10 mouse cellular contexts compared by ENCODE assay signal in the genomic region with DNA sequence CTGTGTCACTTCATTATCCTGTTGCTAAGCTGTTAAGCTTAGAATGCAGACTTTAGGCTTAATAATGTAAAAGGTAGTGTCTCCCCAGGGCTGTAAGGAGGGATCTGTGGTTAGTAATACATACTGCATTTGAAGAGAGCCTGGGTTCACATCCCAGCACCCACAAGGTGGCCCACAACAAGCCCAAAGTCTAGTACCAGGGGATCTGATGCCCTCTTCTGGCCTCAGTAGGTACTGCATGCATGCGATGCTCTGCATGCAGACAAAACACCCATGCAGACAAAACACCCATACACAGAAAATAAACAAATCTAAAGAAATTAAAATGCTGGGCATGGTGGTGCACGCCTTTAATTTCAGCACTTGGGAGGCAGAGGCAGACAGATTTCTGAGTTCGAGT.
A peak's percentile ranks its signal among the peaks of the same experiment; 100 is the strongest.
DNase-seq lines count a peak whose midpoint lies in the region; TF ChIP-seq lines count a peak whose summit lies in the region.
"Had no signal": no experiment of that assay in that cellular context is flagged by ENCODE, and none has a peak within 500 bp of the region (broad histone marks: within the 10 kb centered on the region; RNA-seq: fewer than 3 reads in every experiment).

No protein-coding gene starts in this region.

- no peak overlapping the region for H3K27ac ChIP-seq in thymus, adult 2 months (ENCODE audit: control insufficient read depth, insufficient read depth, low read length)
- H3K27ac ChIP-seq in limb, embryonic 10.5 days = no peak overlapping the region
- H3K27ac ChIP-seq: macrophage had no signal

- WGBS in thymus, adult 2 months = 96% methylated on average over 3 of the region's 3 CpGs
- 77% methylated on average over 3 of the region's 3 CpGs for WGBS in limb, embryonic 10.5 days

- no peaks in the 10 kb centered on the region for H3K4me1 ChIP-seq in thymus, adult 2 months (replicated peaks; ENCODE audit: control insufficient read depth, insufficient read depth, low read length)
- peaks cover 31% of the 10 kb centered on the region for H3K4me1 ChIP-seq in limb, embryonic 10.5 days

- H3K4me3 ChIP-seq in thymus, adult 2 months (ENCODE audit: control insufficient read depth, insufficient read depth, low read length) = no peak overlapping the region
- H3K4me3 ChIP-seq in limb, embryonic 10.5 days = no peak overlapping the region
- H3K4me3 ChIP-seq: heart, embryonic 15.5 days had no signal

- H3K27me3 ChIP-seq in thymus, adult 2 months (ENCODE audit: control insufficient read depth, insufficient read depth, low read length) = no peaks in the 10 kb centered on the region
- H3K27me3 ChIP-seq in limb, embryonic 10.5 days (ENCODE audit: low read depth, poor library complexity, severe bottlenecking) = no peaks in the 10 kb centered on the region
- H3K27me3 ChIP-seq: heart, embryonic 15.5 days had no signal

- H3K36me3 ChIP-seq in thymus, adult 2 months (ENCODE audit: control insufficient read depth, insufficient read depth, low read length) = no peaks in the 10 kb centered on the region
- no peaks in the 10 kb centered on the region for H3K36me3 ChIP-seq in limb, embryonic 10.5 days
- H3K36me3 ChIP-seq: heart, embryonic 15.5 days had no signal

- peak; percentile 60; the same call in 1 of the 2 replicates for TF ChIP-seq CTCF in thymus, adult 2 months (IDR thresholded peaks at IDR 0.05; ENCODE audit: borderline replicate concordance, control insufficient read depth, extremely low read depth, insufficient read depth, low read length, poor library complexity)

- peak; percentile 33 for DNase-seq in heart, postnatal 4 days
- DNase-seq in heart, postnatal 25 days (ENCODE audit: low spot score) = no peak
- peak; percentile 45 for DNase-seq in thymus, adult 2 months
- no peak for DNase-seq in thymus, adult 18-20 months
- DNase-seq in induced T-regulatory cell, adult 2 months (ENCODE audit: low read depth) = peak; percentile 53
- DNase-seq in limb, embryonic 10.5 days (ENCODE audit: low spot score) = no peak
- no peak for DNase-seq in urinary bladder, postnatal 25 days (ENCODE audit: low spot score)
- no peak for DNase-seq in frontal cortex, postnatal 36 days (ENCODE audit: low spot score in 2 of 2)

- intact Hi-C loops in heart, postnatal 25 days (cut with DNase I) = loop anchor here (5.0 kb wide), 1 partner anchor 34 kb away; no protein-coding TSS in a partner anchor

- H3K9me3 ChIP-seq in limb, embryonic 10.5 days (replicated peaks) = no peaks in the 10 kb centered on the region
- H3K9me3 ChIP-seq: heart, embryonic 15.5 days had no signal

- TF ChIP-seq POLR2A in thymus, adult 2 months (IDR thresholded peaks at IDR 0.05; ENCODE audit: control insufficient read depth, extremely low read depth, insufficient read depth, low read length, poor library complexity) = no peak

Comparison
In these comparisons a context has a peak if more than half of its experiments do, and no peak if none do; other contexts are left out.
1. DNase-seq: peak in heart, postnatal 4 days (single experiment), thymus, adult 2 months (single experiment) and induced T-regulatory cell, adult 2 months (single experiment); none in heart, postnatal 25 days (single experiment), thymus, adult 18-20 months (0 of 2), limb, embryonic 10.5 days (single experiment), urinary bladder, postnatal 25 days (single experiment) and frontal cortex, postnatal 36 days (0 of 2).